ENCODE assay signal across 8 mouse cellular contexts in the genomic region with DNA sequence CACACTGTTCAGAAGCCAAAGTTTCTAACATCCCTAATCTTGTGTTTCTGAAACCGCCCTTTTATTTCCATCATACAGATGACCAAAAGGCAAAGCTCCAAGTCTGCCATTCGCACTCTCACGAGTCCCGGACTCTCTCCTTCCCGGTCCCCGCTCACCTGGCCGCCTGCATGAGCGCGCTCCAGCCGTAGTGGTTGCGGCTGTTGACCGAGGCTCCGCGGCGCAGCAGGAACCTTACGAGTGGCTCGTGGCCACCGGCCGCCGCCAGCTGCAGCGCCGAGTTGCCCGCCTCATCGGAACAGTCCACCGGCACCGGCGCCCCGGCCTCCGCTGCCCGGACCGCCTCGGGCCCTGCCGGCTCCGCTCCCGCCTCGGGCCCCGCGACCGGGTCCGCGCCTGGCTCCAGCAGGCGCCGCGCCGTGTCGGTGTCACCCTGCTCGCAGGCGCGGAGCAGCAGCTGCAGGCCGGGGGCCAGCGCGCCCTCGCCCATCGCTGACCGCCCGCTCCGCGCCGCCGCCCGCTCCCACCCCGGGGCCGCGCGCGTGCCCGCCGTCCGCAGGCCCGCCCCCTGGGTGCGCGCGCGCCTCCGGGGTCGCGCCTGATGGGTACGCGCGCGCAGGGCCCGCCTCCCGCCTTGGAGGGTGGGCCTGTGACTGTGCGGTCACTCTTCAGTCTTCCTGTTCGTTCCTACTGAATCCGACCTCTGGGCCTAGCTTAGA. TPM values are rescaled to one million over a fixed set of nuclear protein-coding genes. Genes with fewer than 3 reads are reported as not detected.
DNase-seq lines count a peak whose midpoint lies in the region.

Anks6 (minus strand) TSS at position 637 of the 719 bp plus-strand sequence.

- intact Hi-C loops in gastrocnemius, postnatal 36 days (cut with DNase I): no loop called here
- intact Hi-C loops in left cerebral cortex, postnatal 10 days (cut with DNase I): no loop called here

- no peaks in the 10 kb centered on the region for H3K79me2 ChIP-seq in macrophage (ENCODE audit: inconsistent target)

- no peak within 1 kb of the TSS for H3K27ac ChIP-seq in macrophage

- DNase-seq in adrenal gland, postnatal 36 days: peak; percentile 82 to 89
- peak; percentile 91 for DNase-seq in embryo, embryonic 11 days
- peak; percentile 65 to 69 for DNase-seq in gastrocnemius, postnatal 36 days
- DNase-seq in induced T-regulatory cell, adult 2 months (ENCODE audit: low read depth): peak; percentile 33
- DNase-seq in left cerebral cortex, postnatal 10 days (ENCODE audit: extremely low spot score in 1 of 2, low spot score in 2 of 2): peak; percentile 62 to 86
- DNase-seq in right cerebral cortex, postnatal 10 days (ENCODE audit: low spot score in 2 of 2): peak; percentile 84 to 85
- DNase-seq in c-Kit-positive CD71-positive TER-119-positive erythroid progenitor cells, embryonic 14.5 days (ENCODE audit: low spot score): no peak

- WGBS in macrophage (ENCODE audit: missing documents): 1% methylated on average over 68 of the region's 86 CpGs

- H3K36me3 ChIP-seq in macrophage (ENCODE audit: inconsistent target): no peaks in the 10 kb centered on the region

- peak within 1 kb of the TSS; percentile 28; the same call in 1 of the 2 replicates for H3K4me3 ChIP-seq in macrophage (ENCODE audit: inconsistent target)

RNA-seq across cellular contexts. Expression of gene Anks6, which starts in this region (rescaled TPM):
- total RNA-seq in adrenal gland, postnatal 36 days (2021): 1 to 10 TPM; 3.5 to 5.2 TPM
- total RNA-seq in gastrocnemius, postnatal 36 days (2021): 1 to 10 TPM; 1.3 TPM
- total RNA-seq in left cerebral cortex, postnatal 10 days (2021): 10 to 100 TPM; 16.8 to 19.2 TPM
- total RNA-seq in macrophage (2018; cell fraction: chromatin; rRNA removed): 10 to 100 TPM in 8 of 26 experiments, 1 to 10 TPM in 16, under 1 TPM in 2; 0.36 to 23.6 (median 6.5) TPM
- 1 to 10 TPM in 25 of 26 experiments, under 1 TPM in 1; 0.96 to 4.8 (median 2.2) TPM for total RNA-seq in macrophage (2018; cell fraction: cytosol; rRNA removed)
- 10 to 100 TPM in 1 of 26 experiments, 1 to 10 TPM in 20, under 1 TPM in 5; 0.44 to 10.4 (median 2.2) TPM for total RNA-seq in macrophage (2018; cell fraction: nucleus; rRNA removed)
- polyA plus RNA-seq in macrophage (2018): 1.4 to 3.3 TPM (median 2.7 TPM) in 3 replicates
